Mouse (Mus musculus) ovary, postnatal 14 days (tissue): ENCODE results near the gene Smoc1.

Source experiments
- DNase-seq: peaks from one replicate; pipeline ENCODE4 v3.0.0; 2022; ENCODE audit warnings: low spot score

Gene Smoc1

GRCm38 (mm10) chr12:81026277-81026994 is at the start of gene Smoc1:
Gene Smoc1 (plus strand): TSS chr12:81026808.
- DNase-seq: peak; percentile 62

- peak; percentile 82 for DNase-seq
These were observed 44.3 kb upstream of the Smoc1 start for GRCm38 (mm10) chr12:80982326-80982725.

- DNase-seq: no peak
These were observed 42.9 kb upstream of the Smoc1 start for GRCm38 (mm10) chr12:80983695-80984094.

GRCm38 (mm10) chr12:80986628-80987027 is 40.0 kb upstream of the Smoc1 start:
- DNase-seq: no peak

GRCm38 (mm10) chr12:80988286-80988685 is 38.3 kb upstream of the Smoc1 start:
- no peak for DNase-seq

- DNase-seq: no peak
These were observed 35.6 kb upstream of the Smoc1 start for GRCm38 (mm10) chr12:80990901-80991445.

- DNase-seq: no peak
These were observed 34.8 kb upstream of the Smoc1 start for GRCm38 (mm10) chr12:80991806-80992205.

GRCm38 (mm10) chr12:80992540-80993122 is 34.0 kb upstream of the Smoc1 start:
- DNase-seq: no peak

- DNase-seq: no peak
These were observed 32.8 kb upstream of the Smoc1 start for GRCm38 (mm10) chr12:80993773-80994172.

- no peak for DNase-seq
These were observed 31.3 kb upstream of the Smoc1 start for GRCm38 (mm10) chr12:80995326-80995725.

- no peak for DNase-seq
These were observed 29.0 kb upstream of the Smoc1 start for GRCm38 (mm10) chr12:80997652-80998051.

- DNase-seq: no peak
These were observed 27.9 kb upstream of the Smoc1 start for GRCm38 (mm10) chr12:80998528-80999221.

- DNase-seq: no peak
These were observed 25.7 kb upstream of the Smoc1 start for GRCm38 (mm10) chr12:81000924-81001323.

GRCm38 (mm10) chr12:81002841-81003635 is 23.6 kb upstream of the Smoc1 start:
- no peak for DNase-seq

GRCm38 (mm10) chr12:81009813-81010212 is 16.8 kb upstream of the Smoc1 start:
- DNase-seq: no peak

GRCm38 (mm10) chr12:81011994-81012393 is 14.6 kb upstream of the Smoc1 start:
- no peak for DNase-seq

- no peak for DNase-seq
These were observed 13.1 kb upstream of the Smoc1 start for GRCm38 (mm10) chr12:81013496-81013895.

- DNase-seq: no peak
These were observed 9.0 kb upstream of the Smoc1 start for GRCm38 (mm10) chr12:81017624-81018023.

GRCm38 (mm10) chr12:81018516-81019279 is 7.9 kb upstream of the Smoc1 start:
- DNase-seq: no peak

GRCm38 (mm10) chr12:81019280-81019935 is 7.2 kb upstream of the Smoc1 start:
- no peak for DNase-seq

- no peak for DNase-seq
These were observed 2.2 kb upstream of the Smoc1 start for GRCm38 (mm10) chr12:81024407-81024806.
